Mouse (Mus musculus) heart, embryonic 14.5 days (tissue): Measurements from ENCODE around the gene Gstt3. TPM values are rescaled to one million over a fixed set of nuclear protein-coding genes. Genes with fewer than 3 reads are reported as not detected.

Source experiments
- ATAC-seq: fragments of 200-750 bp; cut with Nextera tagmentation; 2 replicates; pipeline ENCODE4 v1.8.0; 2017; ENCODE audit warnings: low read depth, moderate TSS enrichment; ENCODE audit not compliant: insufficient number of reproducible peaks, insufficient read depth, low FRiP score
- H3K27ac ChIP-seq, 2 experiments: fragments of 200-500 bp in 1 of 2; fragments of 300-500 bp in 1 of 2; sonication (generic) in 1 of 2; replicated peaks in 1 of 2; 2 replicates each; pipeline ENCODE4 v1.5.1; 2012 to 2014; ENCODE audit warnings: low read depth in 2 of 2, low read length in 2 of 2, control low read depth in 1 of 2, mild to moderate bottlenecking in 1 of 2, mixed read lengths in 1 of 2; ENCODE audit not compliant: control insufficient read depth in 1 of 2, insufficient read depth in 1 of 2
- H3K27me3 ChIP-seq: fragments of 300-500 bp; sonication (generic); 2 replicates; pipeline ENCODE4 v1.6.1; 2014; ENCODE audit warnings: mild to moderate bottlenecking, low read length, control low read depth; ENCODE audit not compliant: control insufficient read depth, insufficient read depth
- H3K36me3 ChIP-seq: fragments of 300-500 bp; sonication (generic); 2 replicates; pipeline ENCODE4 v1.6.1; 2014; ENCODE audit warnings: mild to moderate bottlenecking, control low read depth, low read length, mixed read lengths; ENCODE audit not compliant: control insufficient read depth, insufficient read depth
- H3K4me1 ChIP-seq, 2 experiments: fragments of 200-500 bp in 1 of 2; fragments of 300-500 bp in 1 of 2; sonication (generic) in 1 of 2; 2 replicates each; pipeline ENCODE4 v1.6.1; 2012 to 2014; ENCODE audit warnings: low read length in 2 of 2, control low read depth in 1 of 2, mixed read lengths in 1 of 2; ENCODE audit not compliant: control insufficient read depth in 2 of 2, insufficient read depth in 2 of 2
- H3K4me2 ChIP-seq: fragments of 300-500 bp; sonication (generic); 2 replicates; pipeline ENCODE4 v1.6.1; 2014; ENCODE audit warnings: mild to moderate bottlenecking, low read length
- H3K4me3 ChIP-seq, 2 experiments: fragments of 200-500 bp in 1 of 2; fragments of 300-500 bp in 1 of 2; sonication (generic) in 1 of 2; 2 replicates each; pipeline ENCODE4 v1.5.1; 2012 to 2014; ENCODE audit warnings: low read length in 2 of 2, mild to moderate bottlenecking in 2 of 2, control low read depth in 1 of 2, low read depth in 1 of 2, moderate library complexity in 1 of 2; ENCODE audit not compliant: control insufficient read depth in 1 of 2, insufficient read depth in 1 of 2
- H3K9ac ChIP-seq: fragments of 300-500 bp; sonication (generic); 2 replicates; pipeline ENCODE4 v1.6.1; 2014; ENCODE audit warnings: mild to moderate bottlenecking, low read length
- H3K9me3 ChIP-seq: fragments of 300-500 bp; sonication (generic); 2 replicates; pipeline ENCODE4 v1.6.1; 2016; ENCODE audit warnings: low read length, control low read depth; ENCODE audit not compliant: control insufficient read depth
- WGBS: fragments of 180-500 bp; shearing (Covaris S2); extraction: QIAGEN DNeasy Blood & Tissue Kit; methylation state at CpG from one replicate; pipeline ENCODE4 v1.1.7; 2014; 5-methylcytosine and 5-hydroxymethylcytosine counted together
- polyA plus RNA-seq: library from polyadenylated mRNA; unstranded; fragments of >200 nt; fragmentation: Nextera tagmentation; extraction: Ambion mirVana; gene quantifications from 2 replicates; pipeline ENCODE4 v1.2.1, GENCODE M21; 2014

The Gstt3 gene
- polyA plus RNA-seq, 1 experiment from 2014 or later = 3.2 TPM

DNA sequence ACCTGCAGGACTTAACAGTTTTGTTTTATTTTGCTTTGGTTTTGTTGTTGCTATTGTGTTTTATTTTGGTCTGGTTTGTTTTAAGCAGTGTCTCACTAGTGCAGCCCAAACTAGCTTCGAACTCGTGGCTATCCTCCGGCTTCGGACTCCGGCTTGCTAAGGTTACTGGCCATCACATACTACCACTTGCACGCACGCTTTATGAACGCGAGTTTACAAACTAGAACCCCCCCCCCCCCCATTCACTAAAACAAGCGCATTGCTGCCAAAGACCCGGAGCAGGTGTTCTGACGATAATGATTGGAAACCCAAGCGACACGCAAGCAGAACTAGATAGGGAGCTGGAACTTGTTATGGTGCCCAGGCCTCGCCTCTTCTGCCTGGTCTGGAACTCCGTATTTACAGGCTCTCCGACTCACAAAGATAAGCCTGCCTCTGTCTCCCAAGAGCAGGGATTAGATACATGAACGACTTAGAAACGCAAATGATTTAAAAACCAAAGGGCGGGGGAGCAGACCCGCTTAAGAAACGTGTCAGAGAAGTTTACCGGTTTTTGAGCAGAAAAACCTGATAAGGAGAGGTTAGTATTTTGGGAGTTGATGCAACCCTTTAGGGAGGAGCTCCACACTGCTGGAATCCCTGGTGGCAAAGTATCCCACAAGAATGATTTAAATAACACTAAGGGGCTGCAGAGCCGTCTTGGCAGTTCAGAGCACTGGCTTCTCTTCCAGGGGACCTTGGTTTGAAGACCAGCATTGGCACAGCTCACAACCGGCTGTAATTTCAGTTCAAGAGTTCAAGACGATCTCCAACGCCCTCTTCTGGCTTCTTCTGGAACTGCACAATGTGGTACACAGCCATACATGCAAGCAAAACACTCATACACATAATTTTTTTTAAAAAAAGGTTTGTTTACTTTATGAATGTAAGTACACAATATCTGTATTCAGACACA is 16.4 kb downstream of the Gstt3 start:
- Histone ChIP-seq H3K4me2 (peak overlapping the region; percentile 82), H3K27me3 (no peaks in the 10 kb centered on the region), H3K9ac (peak overlapping the region; percentile 81), H3K9me3 (no peaks in the 10 kb centered on the region), H3K27ac (peak overlapping the region; percentile 18 to 59; a peak in 2 of 4 replicates), H3K4me1 (peaks cover 0 to 8% of the 10 kb centered on the region in 2 experiments; a peak in 1 of 4 replicates), H3K36me3 (peaks cover 7% of the 10 kb centered on the region), H3K4me3 (peak overlapping the region; percentile 77 to 90)
- ATAC-seq = no peak
- under 1% methylated on average over 27 of the region's 27 CpGs for WGBS

DNA sequence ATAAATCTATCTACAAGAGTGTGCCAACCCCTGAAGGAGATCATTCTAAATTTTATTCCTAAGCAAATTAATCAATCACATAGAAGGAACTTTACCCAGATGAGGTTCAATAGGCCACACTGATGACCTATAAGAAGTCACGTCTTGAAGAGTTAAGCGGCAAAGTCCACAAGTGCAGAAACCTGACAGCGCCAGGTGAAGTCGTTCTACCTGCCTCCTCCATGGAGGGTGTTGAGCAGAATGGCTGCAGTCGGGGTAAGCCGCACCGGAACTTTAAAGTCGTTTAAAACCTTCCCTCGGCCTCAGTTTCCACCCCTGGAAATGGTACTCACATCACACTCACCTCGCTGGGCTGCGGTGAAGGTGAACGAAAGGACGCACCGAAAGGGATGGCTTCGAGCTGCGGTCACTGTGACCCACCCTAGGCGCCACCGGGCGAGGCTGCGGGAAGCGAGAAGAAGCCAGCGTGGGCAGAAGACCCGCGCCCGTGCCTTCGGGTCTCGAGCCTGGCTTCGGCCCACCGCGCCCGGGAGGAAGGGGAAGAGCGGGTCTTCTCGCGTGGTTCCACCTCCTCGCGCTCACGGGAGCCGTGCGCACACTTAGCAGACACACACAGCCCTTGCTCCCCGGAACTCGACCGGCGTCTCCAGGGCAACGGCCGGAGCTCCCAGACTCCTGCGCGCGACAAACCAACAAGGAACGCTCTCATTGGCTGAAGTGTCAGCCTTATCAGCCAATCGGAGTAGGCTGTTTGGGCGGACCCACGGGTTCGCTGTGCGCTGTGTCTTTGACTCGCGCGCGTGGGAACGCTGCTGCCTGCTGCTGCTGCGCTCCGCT is 17.3 kb downstream of the Gstt3 start, which contains the start of gene Cabin1:
Gene Cabin1 (minus strand): TSS at position 660 of the 837 bp plus-strand sequence.
- Histone ChIP-seq H3K4me2 (peak within 1 kb of the TSS; percentile 82), H3K4me1 (peaks cover 0 to 8% of the 10 kb centered on the region in 2 experiments; a peak in 1 of 4 replicates), H3K27me3 (no peaks in the 10 kb centered on the region), H3K36me3 (peaks cover 7% of the 10 kb centered on the region), H3K4me3 (peak within 1 kb of the TSS; percentile 77 to 90), H3K9ac (peak within 1 kb of the TSS; percentile 81), H3K27ac (peak within 1 kb of the TSS; percentile 38 to 59), H3K9me3 (no peaks in the 10 kb centered on the region)
- ATAC-seq = peak; percentile 97
- WGBS = under 1% methylated on average over 61 of the region's 61 CpGs

DNA sequence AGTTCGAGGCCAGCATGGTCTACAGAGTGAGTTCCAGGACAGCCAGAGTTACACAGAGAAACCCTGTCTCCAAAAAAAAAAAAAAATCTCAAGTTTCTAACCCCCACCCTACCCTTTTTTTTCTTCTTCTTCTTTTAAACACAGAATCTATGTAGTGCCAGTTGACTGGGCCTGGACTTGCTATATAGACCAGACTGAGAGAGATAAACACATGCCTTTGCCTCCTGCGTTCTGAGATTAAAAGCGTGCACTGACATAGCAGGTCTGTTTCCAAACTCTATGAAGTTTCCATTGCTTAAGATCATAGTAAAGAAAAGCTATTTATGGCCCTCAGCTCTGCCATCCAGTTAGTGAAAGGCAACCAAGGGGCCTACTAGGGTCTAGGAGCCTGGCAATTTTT is 18.8 kb downstream of the Gstt3 start:
- Histone ChIP-seq H3K27me3 (no peaks in the 10 kb centered on the region), H3K4me3 (no peak overlapping the region), H3K9me3 (no peaks in the 10 kb centered on the region), H3K27ac (no peak overlapping the region), H3K36me3 (peaks cover 14% of the 10 kb centered on the region), H3K4me1 (peaks cover 0 to 8% of the 10 kb centered on the region in 2 experiments; a peak in 1 of 4 replicates), H3K4me2 (no peak overlapping the region), H3K9ac (0 out of 2 replicates have a peak overlapping the region, but pooled peaks have one; percentile 25)
- 77% methylated on average over 3 of the region's 3 CpGs for WGBS
- ATAC-seq = no peak

DNA sequence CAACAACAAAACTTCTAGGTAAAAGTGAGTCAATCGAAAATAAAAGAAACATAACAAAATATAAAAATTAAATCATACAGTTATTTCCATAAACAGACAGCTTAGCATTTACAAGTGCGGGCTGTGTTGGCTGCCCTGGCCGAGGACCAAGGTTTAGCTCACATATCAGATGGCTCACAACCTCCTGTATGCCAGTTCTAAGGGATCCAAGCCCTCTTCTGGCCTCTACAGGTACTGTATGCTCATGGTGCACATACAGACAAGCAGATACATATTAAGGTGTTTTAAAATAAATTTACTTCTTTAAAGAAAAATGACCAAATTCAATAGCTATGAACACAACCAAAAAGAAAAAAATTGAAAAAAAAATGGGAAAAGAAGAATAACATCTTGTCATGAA is 20.9 kb downstream of the Gstt3 start:
- H3K9ac ChIP-seq = no peak overlapping the region
- H3K4me1 ChIP-seq = peaks cover 0 to 8% of the 10 kb centered on the region in 2 experiments; a peak in 1 of 4 replicates
- WGBS = 95% methylated on average over 3 of the region's 3 CpGs
- ATAC-seq = no peak
- no peak overlapping the region for H3K27ac ChIP-seq
- H3K4me3 ChIP-seq = no peak overlapping the region
- H3K36me3 ChIP-seq = peaks cover 22% of the 10 kb centered on the region
- no peaks in the 10 kb centered on the region for H3K9me3 ChIP-seq
- H3K27me3 ChIP-seq = no peaks in the 10 kb centered on the region
- no peak overlapping the region for H3K4me2 ChIP-seq

DNA sequence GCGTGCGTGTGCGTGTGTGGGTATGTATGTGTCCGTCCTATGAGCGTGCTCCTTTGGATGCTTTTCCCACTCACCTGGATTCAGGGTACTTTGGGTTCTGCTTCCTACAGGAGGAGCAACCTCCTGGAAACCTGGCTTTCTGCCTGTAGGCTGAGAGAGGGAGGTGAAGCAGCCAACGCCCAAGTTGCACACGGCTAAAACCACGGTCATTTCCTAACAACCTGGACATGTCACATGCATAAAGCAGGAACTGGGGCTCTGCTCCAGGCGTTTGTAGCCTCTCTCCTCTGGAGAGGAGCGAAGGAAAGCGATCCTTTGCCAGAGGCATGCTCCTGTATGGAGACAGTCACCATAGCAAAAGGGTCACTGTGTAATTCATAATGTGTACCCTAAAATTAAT is 24.5 kb downstream of the Gstt3 start:
- Histone ChIP-seq H3K27me3 (no peaks in the 10 kb centered on the region), H3K9me3 (no peaks in the 10 kb centered on the region), H3K4me2 (no peak overlapping the region), H3K4me3 (no peak overlapping the region), H3K27ac (no peak overlapping the region), H3K36me3 (peaks cover 56% of the 10 kb centered on the region), H3K9ac (no peak overlapping the region), H3K4me1 (no peaks in the 10 kb centered on the region)
- no peak for ATAC-seq
- 90% methylated on average over 11 of the region's 11 CpGs for WGBS

DNA sequence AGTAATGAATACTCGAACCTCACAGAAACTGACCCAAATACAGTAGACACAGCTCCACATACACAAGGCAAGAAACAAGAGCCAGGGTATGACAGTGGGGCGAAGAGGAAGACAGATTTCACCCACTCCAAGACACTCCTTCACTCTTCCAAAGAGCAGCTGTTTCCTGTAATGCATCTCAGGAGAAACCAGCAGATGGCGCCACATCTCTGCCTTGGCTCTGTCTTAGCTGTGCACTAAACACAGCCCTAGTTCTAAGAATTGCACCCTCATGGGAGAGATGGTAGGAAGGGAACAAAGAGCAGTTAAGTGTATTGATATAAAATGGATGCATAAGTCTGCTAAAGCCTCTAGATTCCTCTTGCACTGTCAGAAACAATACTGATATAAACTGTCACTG is 37.2 kb downstream of the Gstt3 start:
- no peaks in the 10 kb centered on the region for H3K9me3 ChIP-seq
- 0 out of 2 replicates have a peak, but pooled peaks have one; percentile 47 for ATAC-seq
- no peak overlapping the region for H3K4me2 ChIP-seq
- peaks cover 96% of the 10 kb centered on the region for H3K36me3 ChIP-seq
- no peak overlapping the region for H3K4me3 ChIP-seq
- no peak overlapping the region for H3K9ac ChIP-seq
- 45% methylated on average over 3 of the region's 3 CpGs for WGBS
- H3K27ac ChIP-seq = no peak overlapping the region
- H3K4me1 ChIP-seq = no peaks in the 10 kb centered on the region
- H3K27me3 ChIP-seq = no peaks in the 10 kb centered on the region

DNA sequence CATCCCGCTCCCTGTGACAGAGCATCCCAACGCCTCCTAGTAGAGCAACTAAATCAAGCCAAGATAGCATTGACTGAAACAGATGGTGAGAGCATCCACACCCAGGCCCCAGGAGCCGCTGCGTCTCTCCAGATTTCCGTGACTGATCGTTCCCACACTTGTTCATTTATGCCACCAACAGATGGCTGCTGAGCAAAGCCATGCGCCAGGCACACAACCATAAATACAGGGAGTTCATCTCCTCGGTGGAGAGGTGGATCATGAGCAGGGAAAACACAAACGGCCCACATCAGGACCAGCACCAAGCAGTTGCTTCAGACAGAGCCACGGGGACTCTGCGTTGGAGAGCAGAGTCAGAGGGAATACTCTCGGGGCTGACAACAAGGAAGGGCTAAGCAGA is 37.8 kb downstream of the Gstt3 start:
- Histone ChIP-seq H3K27me3 (no peaks in the 10 kb centered on the region), H3K9ac (no peak overlapping the region), H3K9me3 (no peaks in the 10 kb centered on the region), H3K36me3 (peaks cover 98% of the 10 kb centered on the region), H3K4me2 (no peak overlapping the region), H3K27ac (no peak overlapping the region), H3K4me1 (no peaks in the 10 kb centered on the region), H3K4me3 (no peak overlapping the region)
- 90% methylated on average over 12 of the region's 12 CpGs for WGBS
- no peak for ATAC-seq
